Comparison of ENCODE assay signal across 8 mouse cellular contexts in the genomic region with DNA sequence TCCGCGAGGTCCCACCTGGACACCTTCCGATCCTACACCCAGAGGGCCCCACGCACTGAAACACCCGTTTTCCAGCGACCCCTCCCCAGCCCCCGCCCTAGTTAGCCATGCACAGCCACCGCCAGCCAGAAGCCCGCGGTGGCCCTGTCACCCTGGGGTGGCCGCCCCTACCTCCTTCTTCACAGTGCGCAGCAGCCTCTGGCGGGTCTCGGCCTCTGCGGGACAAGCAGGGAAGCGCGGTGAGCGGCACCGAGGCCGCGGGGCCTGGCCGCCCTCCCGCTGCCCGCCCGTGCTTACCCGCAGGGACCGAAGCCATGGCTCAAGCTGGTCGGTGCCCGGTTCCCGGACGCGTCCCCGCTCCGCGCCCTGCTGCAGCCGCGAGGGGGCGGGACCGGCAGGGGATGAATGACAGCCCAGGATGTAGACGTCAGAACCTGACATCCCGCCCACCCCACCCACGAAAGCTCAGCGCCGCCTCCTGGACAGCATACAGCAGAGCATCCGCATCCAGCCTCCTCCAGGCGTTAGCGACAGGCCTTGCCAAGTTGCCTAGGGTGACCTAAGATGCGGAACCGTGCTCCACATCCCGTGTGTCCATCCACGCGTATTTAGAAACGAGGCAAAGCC. TPM values are rescaled to one million over a fixed set of nuclear protein-coding genes. Genes with fewer than 3 reads are reported as not detected.
DNase-seq lines count a peak whose midpoint lies in the region; ATAC-seq and TF ChIP-seq lines count a peak whose summit lies in the region.
"Had no signal": no experiment of that assay in that cellular context is flagged by ENCODE, and none has a peak within 500 bp of the region (broad histone marks: within the 10 kb centered on the region; RNA-seq: fewer than 3 reads in every experiment).

A gene (minus strand): TSS at position 410 of the 627 bp plus-strand sequence.

- peak; percentile 53 for ATAC-seq in embryonic facial prominence, embryonic 11.5 days (replicated peaks; ENCODE audit: insufficient number of reproducible peaks, low FRiP score, low TSS enrichment, low read depth)

- no peaks in the 10 kb centered on the region for H3K36me3 ChIP-seq in embryonic facial prominence, embryonic 11.5 days (replicated peaks; ENCODE audit: control insufficient read depth, insufficient read depth, low read depth, low read length)
- no peaks in the 10 kb centered on the region for H3K36me3 ChIP-seq in small intestine, adult 2 months (ENCODE audit: control insufficient read depth, insufficient read depth, low read length)

- 0 out of 2 replicates have a peak, but pooled peaks cover 3% of the 10 kb centered on the region for H3K27me3 ChIP-seq in embryonic facial prominence, embryonic 11.5 days (ENCODE audit: control insufficient read depth, insufficient read depth, low read length)
- peaks cover 10% of the 10 kb centered on the region for H3K27me3 ChIP-seq in small intestine, adult 2 months (ENCODE audit: control insufficient read depth, insufficient read depth, low read length)

- TF ChIP-seq CTCF in bone marrow macrophage, adult 2 months (IDR thresholded peaks at IDR 0.05; ENCODE audit: low read depth, low read length) = 0 out of 2 replicates have a peak, but pooled peaks have one; percentile 5
- TF ChIP-seq CTCF in small intestine, adult 2 months (IDR thresholded peaks at IDR 0.05; ENCODE audit: extremely low read depth, insufficient read length, insufficient replicate concordance, low read depth, low read length) = peak; percentile 34; the same call in 1 of the 2 replicates

- H3K27ac ChIP-seq in bone marrow macrophage, adult 2 months (ENCODE audit: insufficient read depth, low read depth, low read length) = no peak within 1 kb of the TSS
- H3K27ac ChIP-seq in embryonic facial prominence, embryonic 11.5 days (replicated peaks; ENCODE audit: low read depth, low read length) = no peak within 1 kb of the TSS
- H3K27ac ChIP-seq in small intestine, adult 2 months (ENCODE audit: insufficient read depth, low read depth, low read length) = no peak within 1 kb of the TSS

- intact Hi-C loops in left cerebral cortex, postnatal 36 days (cut with DNase I) = loop anchor here (1.0 kb wide), 1 partner anchor 24 kb away; no protein-coding TSS in a partner anchor

- H3K9me3 ChIP-seq in embryonic facial prominence, embryonic 11.5 days (replicated peaks; ENCODE audit: control insufficient read depth, low read length) = no peaks in the 10 kb centered on the region

- WGBS in embryonic facial prominence, embryonic 11.5 days = 2% methylated on average over 48 of the region's 53 CpGs
- 3% methylated on average over 53 of the region's 53 CpGs for WGBS in small intestine, adult 2 months

- no peak for TF ChIP-seq POLR2A in bone marrow macrophage, adult 2 months (IDR thresholded peaks at IDR 0.05; ENCODE audit: borderline replicate concordance, low read depth, low read length)
- no peak for TF ChIP-seq POLR2A in small intestine, adult 2 months (IDR thresholded peaks at IDR 0.05; ENCODE audit: low read depth, low read length)

- peak within 1 kb of the TSS; percentile 88 for H3K4me2 ChIP-seq in embryonic facial prominence, embryonic 11.5 days (ENCODE audit: low read depth, low read length)

- peak within 1 kb of the TSS; percentile 26; the same call in 1 of the 2 replicates for H3K4me3 ChIP-seq in bone marrow macrophage, adult 2 months (ENCODE audit: insufficient read depth, low read length)
- peak within 1 kb of the TSS; percentile 53 for H3K4me3 ChIP-seq in embryonic facial prominence, embryonic 11.5 days (ENCODE audit: low read depth, low read length)
- H3K4me3 ChIP-seq in small intestine, adult 2 months (ENCODE audit: low read depth, low read length) = peak within 1 kb of the TSS; percentile 69
- H3K4me3 ChIP-seq: myocyte had no signal

- peak; percentile 87 for DNase-seq in embryonic facial prominence, embryonic 11.5 days (ENCODE audit: low spot score)
- peak; percentile 97 for DNase-seq in heart, adult 11 months
- peak; percentile 66 for DNase-seq in kidney, adult 11 months
- DNase-seq in left cerebral cortex, postnatal 36 days (ENCODE audit: low spot score in 2 of 2) = peak; percentile 86 to 88
- DNase-seq in mesoderm, embryonic 11.5 days (ENCODE audit: low read depth, low spot score) = peak; percentile 88

- no peaks in the 10 kb centered on the region for H3K4me1 ChIP-seq in bone marrow macrophage, adult 2 months (ENCODE audit: control insufficient read depth, insufficient read depth, low read length)
- no peaks in the 10 kb centered on the region; the same call in none of the 2 replicates for H3K4me1 ChIP-seq in embryonic facial prominence, embryonic 11.5 days (ENCODE audit: control insufficient read depth, insufficient read depth, low read length)
- peaks cover 2% of the 10 kb centered on the region for H3K4me1 ChIP-seq in small intestine, adult 2 months (ENCODE audit: control insufficient read depth, insufficient read depth, insufficient read length, low read length)

- H3K9ac ChIP-seq in embryonic facial prominence, embryonic 11.5 days (replicated peaks; ENCODE audit: low read length) = peak within 1 kb of the TSS; percentile 53

RNA-seq across cellular contexts. Expression of the gene that starts here (rescaled TPM):
- polyA plus RNA-seq in bone marrow macrophage, adult 2 months (2012; ENCODE audit: insufficient read depth, insufficient read length, missing spikeins) = not detected in 2 replicates
- polyA plus RNA-seq in embryonic facial prominence, embryonic 11.5 days (2014; fragmentation: Nextera tagmentation; extraction: Ambion mirVana) = 6.8 and 7.4 TPM in 2 replicates
- 100 to 1,000 TPM; 124 to 169 TPM for total RNA-seq in left cerebral cortex, postnatal 36 days (2021)
- 3.1 and 4.8 TPM in 2 replicates for polyA plus RNA-seq in small intestine, adult 2 months (2012; rRNA removed)
